Mouse (Mus musculus): ENCODE results near the gene Hinfp. TPM values are rescaled to one million over a fixed set of nuclear protein-coding genes. Genes with fewer than 3 reads are reported as not detected.
"Not testable (repeated sequence)": the region's sequence is repeated elsewhere in the genome, so short reads cannot be mapped to it uniquely, and the experiment has no call there.

Gene Hinfp
- total and polyA plus RNA-seq, 3 experiments, result 8.4 to 46.1 (median 22.0) TPM

DNA sequence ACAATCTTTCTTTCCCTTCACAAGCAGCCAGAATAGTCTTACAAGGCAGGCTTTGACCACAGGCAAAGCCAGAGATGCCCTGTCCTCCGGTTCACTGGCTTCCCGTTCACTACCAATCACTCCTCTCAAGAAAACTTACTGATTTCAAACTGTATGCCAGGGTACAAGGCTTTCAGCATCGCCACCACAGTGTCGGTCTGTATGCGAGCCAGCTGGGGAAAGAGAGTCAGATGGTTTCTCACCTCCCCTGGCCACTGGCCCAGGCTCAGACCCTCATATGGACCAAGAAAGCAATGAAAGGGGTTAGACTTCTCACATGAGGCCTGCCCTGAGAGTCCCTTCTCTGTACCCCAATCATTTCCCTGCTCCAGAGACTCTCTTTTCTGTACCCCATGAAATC is 36.0 kb upstream of the Hinfp start:
- ATAC-seq (ENCODE audit: extremely low read depth, insufficient number of reproducible peaks, low FRiP score, poor library complexity, severe bottlenecking) (no peak), DNase-seq (ENCODE audit: low spot score) (no peak)
- Histone ChIP-seq H3K36me3 (replicated peaks) (peaks cover 74% of the 10 kb centered on the region), H3K27me3 (ENCODE audit: insufficient read depth, low read length) (no peaks in the 10 kb centered on the region), H3K4me1 (ENCODE audit: insufficient read depth, low read depth, low read length) (peaks cover 75% of the 10 kb centered on the region), H3K9me3 (replicated peaks) (no peaks in the 10 kb centered on the region), H3K4me3 (ENCODE audit: low read depth, low read length) (peak overlapping the region; percentile 85)
- TF ChIP-seq POLR2AphosphoS5 (IDR thresholded peaks at IDR 0.05; ENCODE audit: insufficient replicate concordance, low read depth, low read length) (no peak), TAL1 (conservative IDR thresholded peaks at IDR 0.05; ENCODE audit: low read depth, low read length) (no peak), CTCF (IDR thresholded peaks at IDR 0.05; ENCODE audit: low read depth, low read length) (no peak), GATA2 (IDR thresholded peaks at IDR 0.05; ENCODE audit: borderline replicate concordance, low read depth, low read length) (no peak), GATA1 (IDR thresholded peaks at IDR 0.05; ENCODE audit: borderline replicate concordance, low read length) (no peak)

GRCm38 (mm10) chr9:44338574-44338973 is 33.1 kb upstream of the Hinfp start:
- no peaks in the 10 kb centered on the region for H3K27me3 ChIP-seq (ENCODE audit: insufficient read depth, low read length)
- H3K36me3 ChIP-seq (replicated peaks), result peaks cover 75% of the 10 kb centered on the region
- H3K9me3 ChIP-seq (replicated peaks), result peaks cover 3% of the 10 kb centered on the region; the same call in 1 of the 2 replicates
- TF ChIP-seq CTCF (IDR thresholded peaks at IDR 0.05; ENCODE audit: low read depth, low read length), result no peak
- no peak for TF ChIP-seq TAL1 (conservative IDR thresholded peaks at IDR 0.05; ENCODE audit: low read depth, low read length)
- no peak for TF ChIP-seq GATA2 (IDR thresholded peaks at IDR 0.05; ENCODE audit: borderline replicate concordance, low read depth, low read length)
- no peak for TF ChIP-seq POLR2AphosphoS5 (IDR thresholded peaks at IDR 0.05; ENCODE audit: insufficient replicate concordance, low read depth, low read length)
- TF ChIP-seq GATA1 (IDR thresholded peaks at IDR 0.05; ENCODE audit: borderline replicate concordance, low read length), result no peak
- no peak for DNase-seq (ENCODE audit: low spot score)
- H3K4me1 ChIP-seq (ENCODE audit: insufficient read depth, low read depth, low read length), result peaks cover 68% of the 10 kb centered on the region
- H3K4me3 ChIP-seq (ENCODE audit: low read depth, low read length), result no peak overlapping the region
- ATAC-seq (ENCODE audit: extremely low read depth, insufficient number of reproducible peaks, low FRiP score, poor library complexity, severe bottlenecking), result no peak

DNA sequence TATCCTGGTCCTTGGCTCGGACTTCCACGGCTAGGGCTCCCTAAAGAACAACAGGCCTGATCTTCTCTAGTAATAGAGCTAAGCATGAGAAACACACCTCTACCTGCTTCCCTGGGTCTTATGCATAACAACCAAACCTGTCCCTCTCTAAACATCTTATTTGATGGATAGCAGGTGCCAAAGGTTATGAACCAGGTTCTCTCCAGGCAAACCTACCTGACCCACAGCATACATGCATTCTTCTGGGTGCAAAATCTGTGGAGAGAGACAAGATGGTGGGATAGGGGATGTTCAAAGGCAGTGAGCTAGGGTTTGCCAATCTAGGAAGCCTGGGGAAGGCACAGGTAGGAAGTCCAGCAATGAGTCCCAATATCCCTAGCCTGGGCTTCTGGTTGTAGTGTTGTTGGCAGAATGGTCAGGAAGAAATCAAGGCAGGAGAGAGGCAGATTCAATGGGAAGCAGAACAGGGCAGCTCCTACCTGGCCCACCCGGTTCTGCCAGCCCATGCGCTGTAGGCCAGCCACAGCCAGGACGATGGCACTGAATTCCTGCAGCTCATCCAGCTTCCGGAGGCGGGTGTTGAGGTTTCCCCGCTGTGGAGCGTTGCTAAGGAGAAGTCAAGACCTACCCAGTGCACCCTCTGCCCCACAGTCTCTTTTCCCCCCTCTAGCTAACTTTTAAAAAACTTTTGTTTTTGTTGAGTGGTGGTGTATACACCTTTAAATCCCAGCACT is 32.1 kb upstream of the Hinfp start:
- H3K4me3 ChIP-seq (ENCODE audit: low read depth, low read length), result peak overlapping the region; percentile 68; the same call in 1 of the 2 replicates
- no peaks in the 10 kb centered on the region for H3K27me3 ChIP-seq (ENCODE audit: insufficient read depth, low read length)
- ATAC-seq (ENCODE audit: extremely low read depth, insufficient number of reproducible peaks, low FRiP score, poor library complexity, severe bottlenecking), result no peak
- H3K4me1 ChIP-seq (ENCODE audit: insufficient read depth, low read depth, low read length), result peaks cover 62% of the 10 kb centered on the region
- DNase-seq (ENCODE audit: low spot score), result no peak
- TF ChIP-seq POLR2AphosphoS5 (IDR thresholded peaks at IDR 0.05; ENCODE audit: insufficient replicate concordance, low read depth, low read length) (peak; percentile 90), TAL1 (conservative IDR thresholded peaks at IDR 0.05; ENCODE audit: low read depth, low read length) (no peak), GATA2 (IDR thresholded peaks at IDR 0.05; ENCODE audit: borderline replicate concordance, low read depth, low read length) (no peak)
- H3K9me3 ChIP-seq (replicated peaks), result peaks cover 10% of the 10 kb centered on the region
- peaks cover 83% of the 10 kb centered on the region for H3K36me3 ChIP-seq (replicated peaks)

DNA sequence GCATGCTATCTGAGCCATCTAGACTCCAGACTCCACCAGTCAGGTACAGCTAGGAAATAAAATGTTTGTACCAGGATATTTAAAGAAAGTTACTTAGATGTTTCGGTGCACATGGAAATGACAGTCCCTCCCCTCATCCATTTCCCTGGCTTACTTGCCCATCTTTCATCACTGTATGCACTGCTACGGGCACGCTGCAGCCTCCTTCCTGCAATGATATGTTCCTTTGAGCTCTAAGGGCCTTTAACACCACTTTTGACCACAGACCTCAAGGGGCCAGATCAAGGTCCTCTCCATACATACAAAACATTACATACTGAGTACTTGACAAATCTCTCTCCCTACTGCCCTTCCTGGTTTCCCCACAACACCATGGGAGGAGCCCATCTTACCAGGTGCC is 31.5 kb upstream of the Hinfp start:
- Histone ChIP-seq H3K4me1 (ENCODE audit: insufficient read depth, low read depth, low read length) (peaks cover 55% of the 10 kb centered on the region), H3K4me3 (ENCODE audit: low read depth, low read length) (peak overlapping the region; percentile 68), H3K9me3 (replicated peaks) (peaks cover 10% of the 10 kb centered on the region), H3K27me3 (ENCODE audit: insufficient read depth, low read length) (no peaks in the 10 kb centered on the region), H3K36me3 (replicated peaks) (peaks cover 83% of the 10 kb centered on the region)
- ATAC-seq (ENCODE audit: extremely low read depth, insufficient number of reproducible peaks, low FRiP score, poor library complexity, severe bottlenecking) (no peak), DNase-seq (ENCODE audit: low spot score) (no peak)
- no peak; the same call in 1 of the 2 replicates for TF ChIP-seq POLR2AphosphoS5 (IDR thresholded peaks at IDR 0.05; ENCODE audit: insufficient replicate concordance, low read depth, low read length)
- no peak for TF ChIP-seq GATA1 (IDR thresholded peaks at IDR 0.05; ENCODE audit: borderline replicate concordance, low read length)
- TF ChIP-seq TAL1 (conservative IDR thresholded peaks at IDR 0.05; ENCODE audit: low read depth, low read length), result no peak
- TF ChIP-seq GATA2 (IDR thresholded peaks at IDR 0.05; ENCODE audit: borderline replicate concordance, low read depth, low read length), result no peak
- no peak for TF ChIP-seq CTCF (IDR thresholded peaks at IDR 0.05; ENCODE audit: low read depth, low read length)

- Histone ChIP-seq H3K4me1 (ENCODE audit: insufficient read depth, low read depth, low read length) (peaks cover 51% of the 10 kb centered on the region), H3K9me3 (replicated peaks) (peaks cover 10% of the 10 kb centered on the region), H3K36me3 (replicated peaks) (peaks cover 83% of the 10 kb centered on the region), H3K4me3 (ENCODE audit: low read depth, low read length) (peak overlapping the region; percentile 68)
- H3K27me3 ChIP-seq (ENCODE audit: insufficient read depth, low read length); DNase-seq (ENCODE audit: low spot score); ATAC-seq (ENCODE audit: extremely low read depth, insufficient number of reproducible peaks, low FRiP score, poor library complexity, severe bottlenecking): not testable (repeated sequence)
Observed at GRCm38 (mm10) chr9:44336513-44336912, 31.0 kb upstream of the Hinfp start.

DNA sequence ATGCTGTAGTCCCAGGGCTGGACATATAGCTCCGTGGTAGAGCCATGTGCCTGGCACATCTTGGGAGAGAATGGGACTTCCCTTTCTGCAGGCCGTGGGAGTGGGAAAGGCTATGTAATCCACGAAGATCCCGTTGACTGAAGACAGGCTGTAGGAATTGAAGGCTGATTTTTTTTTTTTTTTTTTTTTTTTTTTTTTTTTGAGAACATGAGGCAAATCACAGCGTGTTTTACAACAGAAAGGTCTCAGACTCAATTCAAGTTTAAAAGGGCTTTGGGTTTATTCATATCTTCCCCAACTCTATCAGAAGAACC is 30.6 kb upstream of the Hinfp start:
- H3K4me1 ChIP-seq (ENCODE audit: insufficient read depth, low read depth, low read length), result peaks cover 47% of the 10 kb centered on the region
- DNase-seq (ENCODE audit: low spot score), result no peak
- TF ChIP-seq CTCF (IDR thresholded peaks at IDR 0.05; ENCODE audit: low read depth, low read length), result no peak
- no peak for TF ChIP-seq GATA1 (IDR thresholded peaks at IDR 0.05; ENCODE audit: borderline replicate concordance, low read length)
- no peak for TF ChIP-seq TAL1 (conservative IDR thresholded peaks at IDR 0.05; ENCODE audit: low read depth, low read length)
- TF ChIP-seq POLR2AphosphoS5 (IDR thresholded peaks at IDR 0.05; ENCODE audit: insufficient replicate concordance, low read depth, low read length), result no peak; the same call in 1 of the 2 replicates
- no peak for TF ChIP-seq GATA2 (IDR thresholded peaks at IDR 0.05; ENCODE audit: borderline replicate concordance, low read depth, low read length)
- H3K9me3 ChIP-seq (replicated peaks), result peaks cover 10% of the 10 kb centered on the region
- no peaks in the 10 kb centered on the region for H3K27me3 ChIP-seq (ENCODE audit: insufficient read depth, low read length)
- peaks cover 83% of the 10 kb centered on the region for H3K36me3 ChIP-seq (replicated peaks)
- H3K4me3 ChIP-seq (ENCODE audit: low read depth, low read length), result peak overlapping the region; percentile 98
- ATAC-seq (ENCODE audit: extremely low read depth, insufficient number of reproducible peaks, low FRiP score, poor library complexity, severe bottlenecking), result no peak

All from G1E (cell line).